Comparison of ENCODE assay signal across 27 mouse cellular contexts in the genomic region with DNA sequence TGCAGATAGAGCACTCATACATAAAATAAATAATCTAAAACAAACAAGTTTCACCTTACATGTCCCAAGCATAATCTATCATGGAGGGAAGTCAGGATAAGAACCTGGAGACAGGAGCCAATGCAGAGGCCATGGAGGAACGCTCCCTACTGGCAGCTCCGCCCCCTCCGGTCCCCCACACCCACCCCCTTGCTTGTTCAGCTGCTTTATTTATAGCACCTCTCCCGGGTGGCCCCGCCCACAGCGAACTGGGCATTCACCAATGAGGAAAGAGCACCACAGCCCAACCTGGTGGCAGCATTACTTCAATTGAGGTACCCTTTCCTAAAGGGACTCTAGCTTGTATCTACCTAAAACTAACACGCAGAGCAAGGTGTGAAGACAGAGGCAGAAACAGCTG.
DNase-seq lines count a peak whose midpoint lies in the region; ATAC-seq and TF ChIP-seq lines count a peak whose summit lies in the region.
"Had no signal": no experiment of that assay in that cellular context is flagged by ENCODE, and none has a peak within 500 bp of the region (broad histone marks: within the 10 kb centered on the region; RNA-seq: fewer than 3 reads in every experiment).

No protein-coding gene starts in this region.

- no peak overlapping the region for H3K27ac ChIP-seq in intestine, embryonic 15.5 days
- H3K27ac ChIP-seq in intestine, postnatal 0 days (ENCODE audit: low read depth, low read length), result no peak overlapping the region
- no peak overlapping the region for H3K27ac ChIP-seq in lung, postnatal 0 days (ENCODE audit: low read length)
- H3K27ac ChIP-seq: embryonic facial prominence, embryonic 13.5 days; forebrain, embryonic 12.5 days; heart, embryonic 10.5 days; hindbrain, embryonic 10.5 days; kidney, postnatal 0 days; layer of hippocampus, adult 2 months; limb, embryonic 15.5 days; liver, embryonic 15.5 days; midbrain, embryonic 13.5 days had no signal

- DNase-seq in lung, postnatal 10 days, result peak; percentile 18
- DNase-seq in lung, postnatal 0 days (ENCODE audit: low spot score), result no peak
- peak; percentile 82 for DNase-seq in R1 (ENCODE audit: low read depth, low spot score)
- no peak for DNase-seq in ovary, postnatal 36 days (ENCODE audit: low spot score)
- no peak for DNase-seq in left cerebral cortex, adult 9 months (ENCODE audit: low spot score in 2 of 2)
- DNase-seq: B cell, adult 2 months; cerebellum, adult 11 months; cerebellum, adult 9-11 months; kidney, adult 18-20 months; layer of hippocampus, postnatal 36 days; lung, postnatal 14 days; right cerebral cortex, postnatal 25 days; spleen, adult 18-20 months had no signal

- TF ChIP-seq CTCF in intestine, postnatal 0 days (IDR thresholded peaks at IDR 0.05; ENCODE audit: low read depth), result no peak
- no peak for TF ChIP-seq CTCF in lung, postnatal 0 days (IDR thresholded peaks at IDR 0.05)

- H3K9ac ChIP-seq in intestine, embryonic 15.5 days, result no peak overlapping the region
- no peak overlapping the region for H3K9ac ChIP-seq in intestine, postnatal 0 days (ENCODE audit: low read depth, low read length)
- no peak overlapping the region for H3K9ac ChIP-seq in lung, postnatal 0 days (replicated peaks; ENCODE audit: low read depth)
- H3K9ac ChIP-seq: embryonic facial prominence, embryonic 13.5 days; forebrain, embryonic 12.5 days; limb, embryonic 15.5 days; liver, embryonic 15.5 days; midbrain, embryonic 13.5 days had no signal

- no peak overlapping the region for H3K4me2 ChIP-seq in intestine, embryonic 15.5 days (replicated peaks)
- no peak overlapping the region for H3K4me2 ChIP-seq in intestine, postnatal 0 days (replicated peaks; ENCODE audit: low read depth)
- H3K4me2 ChIP-seq in lung, postnatal 0 days (replicated peaks; ENCODE audit: low read depth, low read length), result no peak overlapping the region
- H3K4me2 ChIP-seq: embryonic facial prominence, embryonic 13.5 days; forebrain, embryonic 12.5 days; limb, embryonic 15.5 days; liver, embryonic 15.5 days; midbrain, embryonic 13.5 days had no signal

- H3K4me1 ChIP-seq in intestine, embryonic 15.5 days (replicated peaks), result no peaks in the 10 kb centered on the region
- no peaks in the 10 kb centered on the region for H3K4me1 ChIP-seq in intestine, postnatal 0 days (replicated peaks; ENCODE audit: control insufficient read depth, insufficient read depth, low read length)
- H3K4me1 ChIP-seq in lung, postnatal 0 days (ENCODE audit: insufficient read depth, low read depth, low read length), result no peaks in the 10 kb centered on the region
- H3K4me1 ChIP-seq: embryonic facial prominence, embryonic 13.5 days; forebrain, embryonic 12.5 days; hindbrain, embryonic 10.5 days; limb, embryonic 15.5 days; liver, embryonic 15.5 days; midbrain, embryonic 13.5 days had no signal

- H3K36me3 ChIP-seq in intestine, embryonic 15.5 days, result no peaks in the 10 kb centered on the region
- H3K36me3 ChIP-seq in intestine, postnatal 0 days (ENCODE audit: control insufficient read depth, insufficient read depth), result no peaks in the 10 kb centered on the region
- H3K36me3 ChIP-seq in lung, postnatal 0 days (ENCODE audit: insufficient read depth, low read length), result no peaks in the 10 kb centered on the region
- H3K36me3 ChIP-seq: embryonic facial prominence, embryonic 13.5 days; heart, embryonic 10.5 days; hindbrain, embryonic 10.5 days; limb, embryonic 15.5 days; liver, embryonic 15.5 days had no signal

- peak; percentile 55; the same call in 1 of the 2 replicates for ATAC-seq in intestine, embryonic 15.5 days
- ATAC-seq in intestine, postnatal 0 days, result no peak
- ATAC-seq in lung, postnatal 0 days, result no peak
- ATAC-seq in megakaryocyte progenitor cell, adult 5-6 weeks (replicated peaks; ENCODE audit: poor library complexity), result peak; percentile 31; the same call in 1 of the 2 replicates
- ATAC-seq: midbrain, embryonic 13.5 days had no signal

- 26% methylated on average over 7 of the region's 7 CpGs for WGBS in intestine, embryonic 15.5 days
- 22% methylated on average over 7 of the region's 7 CpGs for WGBS in intestine, postnatal 0 days
- 21% methylated on average over 7 of the region's 7 CpGs for WGBS in lung, postnatal 0 days

- no peak for TF ChIP-seq EP300 in lung, postnatal 0 days (IDR thresholded peaks at IDR 0.05)

- H3K4me3 ChIP-seq in intestine, embryonic 15.5 days (replicated peaks), result no peak overlapping the region
- no peak overlapping the region for H3K4me3 ChIP-seq in intestine, postnatal 0 days (ENCODE audit: low read depth, low read length)
- H3K4me3 ChIP-seq in lung, postnatal 0 days (ENCODE audit: low read depth, low read length), result no peak overlapping the region
- H3K4me3 ChIP-seq: embryonic facial prominence, embryonic 13.5 days; erythroblast, embryonic 14.5 days; forebrain, embryonic 12.5 days; heart, embryonic 10.5 days; hindbrain, embryonic 10.5 days; layer of hippocampus, adult 2 months; limb, embryonic 15.5 days; liver, embryonic 15.5 days; megakaryocyte, embryonic 14.5 days; midbrain, embryonic 13.5 days had no signal

- H3K27me3 ChIP-seq in intestine, embryonic 15.5 days (replicated peaks), result no peaks in the 10 kb centered on the region
- H3K27me3 ChIP-seq in intestine, postnatal 0 days (replicated peaks; ENCODE audit: control insufficient read depth, insufficient read depth, low read length), result no peaks in the 10 kb centered on the region
- no peaks in the 10 kb centered on the region for H3K27me3 ChIP-seq in lung, postnatal 0 days (replicated peaks; ENCODE audit: insufficient read depth, low read length)
- H3K27me3 ChIP-seq: embryonic facial prominence, embryonic 13.5 days; forebrain, embryonic 12.5 days; limb, embryonic 15.5 days; liver, embryonic 15.5 days; midbrain, embryonic 13.5 days had no signal

- H3K9me3 ChIP-seq in intestine, embryonic 15.5 days, result no peaks in the 10 kb centered on the region
- H3K9me3 ChIP-seq in intestine, postnatal 0 days (ENCODE audit: control insufficient read depth), result no peaks in the 10 kb centered on the region
- H3K9me3 ChIP-seq in lung, postnatal 0 days (ENCODE audit: low read length), result no peaks in the 10 kb centered on the region
- H3K9me3 ChIP-seq: embryonic facial prominence, embryonic 13.5 days; forebrain, embryonic 12.5 days; heart, embryonic 10.5 days; hindbrain, embryonic 10.5 days; limb, embryonic 15.5 days; liver, embryonic 15.5 days; megakaryocyte, embryonic 14.5 days; midbrain, embryonic 13.5 days had no signal

Comparison
In these comparisons a context has a peak if more than half of its experiments do, and no peak if none do; other contexts are left out.
1. ATAC-seq: peak in intestine, embryonic 15.5 days (single experiment) and megakaryocyte progenitor cell, adult 5-6 weeks (single experiment); none in intestine, postnatal 0 days (single experiment) and lung, postnatal 0 days (single experiment).
2. DNase-seq: peak in lung, postnatal 10 days (single experiment) and R1 (single experiment); none in lung, postnatal 0 days (single experiment), ovary, postnatal 36 days (single experiment) and left cerebral cortex, adult 9 months (0 of 2).